Mouse (Mus musculus): Measurements from ENCODE around the gene Prss16. TPM values are rescaled to one million over a fixed set of nuclear protein-coding genes. Genes with fewer than 3 reads are reported as not detected.

The Prss16 gene
- polyA plus RNA-seq, 1 experiment from 2014 or later, result 0.72 TPM

GRCm38 (mm10) chr13:21993957-21994738 lies 15.4 kb downstream of the Prss16 start:
- Histone ChIP-seq H3K9ac (ENCODE audit: low read depth, low read length) (no peak overlapping the region), H3K4me3 (ENCODE audit: low read depth, low read length) (0 out of 2 replicates have a peak overlapping the region, but pooled peaks have one; percentile 14), H3K27me3 (ENCODE audit: control insufficient read depth, insufficient read depth, low read depth, low read length) (peaks cover 53% of the 10 kb centered on the region), H3K36me3 (ENCODE audit: control insufficient read depth, insufficient read depth) (no peaks in the 10 kb centered on the region), H3K9me3 (replicated peaks; ENCODE audit: control insufficient read depth, low read length) (no peaks in the 10 kb centered on the region), H3K4me1 (ENCODE audit: control insufficient read depth, low read depth, low read length) (peaks cover 5% of the 10 kb centered on the region), H3K27ac (ENCODE audit: low read length) (no peak overlapping the region), H3K4me2 (ENCODE audit: low read depth, low read length) (peak overlapping the region; percentile 45)
- WGBS (ENCODE audit: insufficient replicate concordance), result under 1% methylated on average over 22 of the region's 22 CpGs
- peak; percentile 70 for ATAC-seq (ENCODE audit: low read depth)

DNA sequence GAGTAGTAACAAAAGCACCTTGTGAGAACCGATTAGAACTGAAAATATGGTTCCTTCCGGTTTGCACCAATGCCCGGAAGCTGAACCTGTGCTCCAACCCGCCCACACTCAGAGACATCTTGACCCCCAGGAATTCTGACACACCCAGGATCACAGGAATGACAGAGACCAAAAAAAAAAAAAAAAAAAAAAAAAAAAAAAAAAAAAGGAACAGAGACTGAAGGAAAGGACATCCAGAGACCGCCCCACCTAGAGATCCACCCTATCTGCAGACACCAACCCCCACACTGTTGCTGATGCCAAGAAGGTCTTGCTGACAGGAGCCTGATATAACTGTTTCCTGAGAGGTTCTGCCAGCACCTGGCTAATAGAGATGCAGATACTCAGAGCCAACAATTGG lies 17.0 kb downstream of the Prss16 start:
- peaks cover 37% of the 10 kb centered on the region for H3K27me3 ChIP-seq (ENCODE audit: control insufficient read depth, insufficient read depth, low read depth, low read length)
- no peaks in the 10 kb centered on the region for H3K36me3 ChIP-seq (ENCODE audit: control insufficient read depth, insufficient read depth)
- H3K4me3 ChIP-seq (ENCODE audit: low read depth, low read length), result no peak overlapping the region
- no peaks in the 10 kb centered on the region for H3K9me3 ChIP-seq (replicated peaks; ENCODE audit: control insufficient read depth, low read length)
- no peak overlapping the region for H3K27ac ChIP-seq (ENCODE audit: low read length)
- no peak overlapping the region for H3K9ac ChIP-seq (ENCODE audit: low read depth, low read length)
- H3K4me1 ChIP-seq (ENCODE audit: control insufficient read depth, low read depth, low read length), result peaks cover 5% of the 10 kb centered on the region
- H3K4me2 ChIP-seq (ENCODE audit: low read depth, low read length), result no peak overlapping the region
- ATAC-seq (ENCODE audit: low read depth), result no peak
- WGBS (ENCODE audit: insufficient replicate concordance), result 67% methylated on average over 5 of the region's 5 CpGs

DNA sequence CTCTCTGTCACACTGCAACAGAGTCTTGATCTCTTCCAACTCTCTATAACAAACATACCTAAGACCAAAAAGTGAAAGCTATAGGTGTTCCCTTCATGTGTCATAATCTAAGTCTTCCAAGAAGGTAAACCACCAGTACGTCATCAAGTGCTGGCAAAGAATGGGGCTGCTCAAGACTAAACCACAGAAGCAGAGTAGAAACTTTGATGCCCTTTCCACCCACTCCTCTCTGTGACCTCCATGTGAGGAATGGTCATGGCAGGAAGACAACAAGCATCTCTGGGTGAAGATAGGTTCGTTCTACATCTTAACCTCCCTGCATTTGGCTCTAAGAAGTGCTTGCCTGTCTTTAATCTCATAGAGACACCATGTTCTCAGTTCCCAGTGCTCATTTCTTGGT lies 25.1 kb downstream of the Prss16 start:
- WGBS (ENCODE audit: insufficient replicate concordance), result 59% methylated on average over 2 of the region's 2 CpGs
- Histone ChIP-seq H3K4me2 (ENCODE audit: low read depth, low read length) (no peak overlapping the region), H3K9me3 (replicated peaks; ENCODE audit: control insufficient read depth, low read length) (no peaks in the 10 kb centered on the region), H3K27me3 (ENCODE audit: control insufficient read depth, insufficient read depth, low read depth, low read length) (peaks cover 39% of the 10 kb centered on the region), H3K4me3 (ENCODE audit: low read depth, low read length) (no peak overlapping the region), H3K9ac (ENCODE audit: low read depth, low read length) (no peak overlapping the region), H3K27ac (ENCODE audit: low read length) (no peak overlapping the region), H3K36me3 (ENCODE audit: control insufficient read depth, insufficient read depth) (no peaks in the 10 kb centered on the region), H3K4me1 (ENCODE audit: control insufficient read depth, low read depth, low read length) (peaks cover 2% of the 10 kb centered on the region; the same call in 1 of the 2 replicates)
- ATAC-seq (ENCODE audit: low read depth), result no peak

- Histone ChIP-seq H3K4me3 (ENCODE audit: low read depth, low read length) (peak overlapping the region; percentile 54), H3K36me3 (ENCODE audit: control insufficient read depth, insufficient read depth) (no peaks in the 10 kb centered on the region), H3K9ac (ENCODE audit: low read depth, low read length) (no peak overlapping the region; the same call in 1 of the 2 replicates), H3K9me3 (replicated peaks; ENCODE audit: control insufficient read depth, low read length) (no peaks in the 10 kb centered on the region), H3K27ac (ENCODE audit: low read length) (no peak overlapping the region), H3K4me1 (ENCODE audit: control insufficient read depth, low read depth, low read length) (peaks cover 2% of the 10 kb centered on the region; the same call in 1 of the 2 replicates), H3K4me2 (ENCODE audit: low read depth, low read length) (peak overlapping the region; percentile 71), H3K27me3 (ENCODE audit: control insufficient read depth, insufficient read depth, low read depth, low read length) (peaks cover 43% of the 10 kb centered on the region)
- ATAC-seq (ENCODE audit: low read depth), result no peak
- WGBS (ENCODE audit: insufficient replicate concordance), result 10% methylated on average over 17 of the region's 17 CpGs
These were observed 27.7 kb downstream of the Prss16 start for GRCm38 (mm10) chr13:21981803-21982193.

DNA sequence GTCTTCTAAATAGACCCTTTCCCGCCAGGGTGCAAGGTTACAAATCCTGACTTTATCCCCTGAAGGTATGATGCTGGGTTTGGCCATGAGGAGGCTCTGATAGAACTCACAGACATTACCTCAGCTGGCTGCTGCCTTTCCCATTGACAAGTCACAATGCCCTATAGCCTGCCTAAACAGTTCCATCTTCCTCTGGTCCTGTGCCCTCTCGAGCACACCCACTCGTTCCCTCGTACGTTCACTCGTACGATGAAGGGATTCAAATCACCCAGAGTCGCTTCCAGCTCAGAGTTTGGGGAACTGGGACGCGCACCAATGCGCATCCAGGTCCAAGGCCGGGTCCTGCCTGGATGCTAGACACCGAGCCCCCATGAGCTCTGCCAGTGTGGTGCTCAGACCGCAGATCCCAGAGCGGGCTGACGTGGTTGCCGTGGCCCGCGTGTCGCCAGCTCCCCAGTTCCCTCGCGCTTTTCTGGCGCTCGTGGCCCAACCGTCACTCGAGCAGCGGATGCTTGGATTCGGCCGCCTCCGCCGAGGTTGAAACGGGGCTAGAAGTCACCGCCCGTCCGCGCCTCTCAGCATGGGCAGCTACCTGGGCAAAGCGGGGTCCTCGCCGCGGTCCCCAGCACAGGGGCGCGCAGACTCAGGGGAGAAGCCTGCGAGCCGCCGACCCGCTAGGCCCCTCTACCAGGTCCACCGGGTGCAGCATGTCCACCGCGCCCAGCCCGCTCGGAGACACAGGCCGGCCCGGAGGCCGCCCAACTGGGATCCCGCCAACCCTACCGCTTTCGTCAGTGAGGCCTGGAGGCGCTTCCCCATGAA lies 28.4 kb downstream of the Prss16 start, which contains the start of gene Pom121l2:
Pom121l2 (plus strand) TSS at position 214 of the 822 bp plus-strand sequence.
- Histone ChIP-seq H3K36me3 (ENCODE audit: control insufficient read depth, insufficient read depth) (no peaks in the 10 kb centered on the region), H3K9ac (ENCODE audit: low read depth, low read length) (peak within 1 kb of the TSS; percentile 26), H3K4me3 (ENCODE audit: low read depth, low read length) (peak within 1 kb of the TSS; percentile 54), H3K27ac (ENCODE audit: low read length) (no peak within 1 kb of the TSS), H3K4me2 (ENCODE audit: low read depth, low read length) (peak within 1 kb of the TSS; percentile 71), H3K27me3 (ENCODE audit: control insufficient read depth, insufficient read depth, low read depth, low read length) (peaks cover 43% of the 10 kb centered on the region), H3K9me3 (replicated peaks; ENCODE audit: control insufficient read depth, low read length) (no peaks in the 10 kb centered on the region), H3K4me1 (ENCODE audit: control insufficient read depth, low read depth, low read length) (peaks cover 2% of the 10 kb centered on the region; the same call in 1 of the 2 replicates)
- under 1% methylated on average over 58 of the region's 58 CpGs for WGBS (ENCODE audit: insufficient replicate concordance)
- ATAC-seq (ENCODE audit: low read depth), result no peak

- peak overlapping the region; percentile 62 for H3K4me2 ChIP-seq (ENCODE audit: low read depth, low read length)
- H3K36me3 ChIP-seq (ENCODE audit: control insufficient read depth, insufficient read depth), result no peaks in the 10 kb centered on the region
- H3K4me1 ChIP-seq (ENCODE audit: control insufficient read depth, low read depth, low read length), result peaks cover 2% of the 10 kb centered on the region
- peak overlapping the region; percentile 80 for H3K4me3 ChIP-seq (ENCODE audit: low read depth, low read length)
- peak; percentile 95 for ATAC-seq (ENCODE audit: low read depth)
- H3K27ac ChIP-seq (ENCODE audit: low read length), result peak overlapping the region; percentile 91
- 4% methylated on average over 20 of the region's 20 CpGs for WGBS (ENCODE audit: insufficient replicate concordance)
- H3K9ac ChIP-seq (ENCODE audit: low read depth, low read length), result peak overlapping the region; percentile 81
- no peaks in the 10 kb centered on the region for H3K9me3 ChIP-seq (replicated peaks; ENCODE audit: control insufficient read depth, low read length)
- H3K27me3 ChIP-seq (ENCODE audit: control insufficient read depth, insufficient read depth, low read depth, low read length), result peaks cover 4% of the 10 kb centered on the region
These were observed 34.6 kb downstream of the Prss16 start for GRCm38 (mm10) chr13:21974726-21975473.

DNA sequence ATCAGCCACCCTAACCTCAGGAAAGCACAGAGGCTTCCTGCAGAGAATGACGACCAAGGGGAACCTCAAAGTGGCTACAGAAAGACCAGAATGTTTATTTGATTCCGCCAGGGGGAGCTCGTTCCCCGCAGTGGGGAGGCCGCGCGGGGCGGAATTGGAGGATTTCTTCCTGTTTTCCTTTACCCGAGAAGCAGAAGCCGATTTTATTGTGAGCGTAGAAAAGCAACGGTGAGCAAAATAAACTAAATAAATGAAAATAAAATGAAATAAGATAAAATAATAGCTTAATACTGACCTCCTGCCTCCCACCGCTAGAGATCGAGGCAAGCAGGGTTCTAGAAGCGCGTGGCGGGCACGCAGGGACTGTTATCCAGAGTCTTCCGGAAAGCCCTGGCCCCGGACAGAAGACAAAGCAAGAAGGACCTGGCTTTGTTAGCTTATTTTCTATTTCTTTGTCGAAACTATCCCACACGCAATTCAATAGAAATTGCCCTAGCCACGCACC lies 35.3 kb downstream of the Prss16 start:
- peak; percentile 79 for ATAC-seq (ENCODE audit: low read depth)
- Histone ChIP-seq H3K27me3 (ENCODE audit: control insufficient read depth, insufficient read depth, low read depth, low read length) (peaks cover 4% of the 10 kb centered on the region), H3K4me1 (ENCODE audit: control insufficient read depth, low read depth, low read length) (peaks cover 2% of the 10 kb centered on the region), H3K36me3 (ENCODE audit: control insufficient read depth, insufficient read depth) (no peaks in the 10 kb centered on the region), H3K9me3 (replicated peaks; ENCODE audit: control insufficient read depth, low read length) (no peaks in the 10 kb centered on the region), H3K4me3 (ENCODE audit: low read depth, low read length) (peak overlapping the region; percentile 80), H3K27ac (ENCODE audit: low read length) (peak overlapping the region; percentile 91), H3K9ac (ENCODE audit: low read depth, low read length) (peak overlapping the region; percentile 81), H3K4me2 (ENCODE audit: low read depth, low read length) (peak overlapping the region; percentile 62)
- under 1% methylated on average over 23 of the region's 23 CpGs for WGBS (ENCODE audit: insufficient replicate concordance)

GRCm38 (mm10) chr13:21971641-21972040 lies 37.9 kb downstream of the Prss16 start:
- Histone ChIP-seq H3K9me3 (replicated peaks; ENCODE audit: control insufficient read depth, low read length) (no peaks in the 10 kb centered on the region), H3K4me1 (ENCODE audit: control insufficient read depth, low read depth, low read length) (peaks cover 2% of the 10 kb centered on the region), H3K4me3 (ENCODE audit: low read depth, low read length) (no peak overlapping the region), H3K4me2 (ENCODE audit: low read depth, low read length) (no peak overlapping the region), H3K27me3 (ENCODE audit: control insufficient read depth, insufficient read depth, low read depth, low read length) (no peaks in the 10 kb centered on the region), H3K27ac (ENCODE audit: low read length) (no peak overlapping the region), H3K9ac (ENCODE audit: low read depth, low read length) (no peak overlapping the region), H3K36me3 (ENCODE audit: control insufficient read depth, insufficient read depth) (no peaks in the 10 kb centered on the region)
- no peak for ATAC-seq (ENCODE audit: low read depth)
- 29% methylated on average over 3 of the region's 3 CpGs for WGBS (ENCODE audit: insufficient replicate concordance)
